Mouse (Mus musculus) kidney, embryonic 14.5 days (tissue): ENCODE measurements around the gene Alg11. TPM values are rescaled to one million over a fixed set of nuclear protein-coding genes. Genes with fewer than 3 reads are reported as not detected.
A peak's percentile ranks its signal among the peaks of the same experiment; 100 is the strongest.

Experiments used
- ATAC-seq: fragments of 200-750 bp; cut with Nextera tagmentation; 2 replicates; pipeline ENCODE4 v1.8.0; 2017; ENCODE audit warnings: moderate number of reproducible peaks, mild to moderate bottlenecking, moderate TSS enrichment, moderate library complexity; ENCODE audit not compliant: low FRiP score, low TSS enrichment
- H3K27ac ChIP-seq: fragments of 300-500 bp; sonication (generic); 2 replicates; pipeline ENCODE4 v1.5.1; 2014; ENCODE audit warnings: low read depth, mild to moderate bottlenecking, low read length, moderate library complexity, mixed read lengths
- H3K27me3 ChIP-seq: fragments of 300-500 bp; sonication (generic); 2 replicates; pipeline ENCODE4 v1.6.1; 2014; ENCODE audit warnings: mild to moderate bottlenecking, low read length; ENCODE audit not compliant: control insufficient read depth, insufficient read depth
- H3K36me3 ChIP-seq: fragments of 300-500 bp; sonication (generic); 2 replicates; pipeline ENCODE4 v1.6.1; 2014; ENCODE audit warnings: low read length, mixed read lengths; ENCODE audit not compliant: control insufficient read depth, insufficient read depth
- H3K4me1 ChIP-seq: fragments of 300-500 bp; sonication (generic); 2 replicates; pipeline ENCODE4 v1.6.1; 2014; ENCODE audit warnings: low read length, mixed read lengths; ENCODE audit not compliant: control insufficient read depth, insufficient read depth
- H3K4me2 ChIP-seq: fragments of 300-500 bp; sonication (generic); replicated peaks from 2 replicates; pipeline ENCODE4 v1.6.1; 2014; ENCODE audit warnings: low read depth, mild to moderate bottlenecking, low read length
- H3K4me3 ChIP-seq: fragments of 300-500 bp; sonication (generic); 2 replicates; pipeline ENCODE4 v1.5.1; 2014; ENCODE audit warnings: mild to moderate bottlenecking, low read length
- H3K9ac ChIP-seq: fragments of 300-500 bp; sonication (generic); 2 replicates; pipeline ENCODE4 v1.6.1; 2014; ENCODE audit warnings: low read depth, mild to moderate bottlenecking, low read length, moderate library complexity
- H3K9me3 ChIP-seq: fragments of 300-500 bp; sonication (generic); 2 replicates; pipeline ENCODE4 v1.6.1; 2016; ENCODE audit warnings: low read length; ENCODE audit not compliant: control insufficient read depth
- WGBS: fragments of 180-500 bp; shearing (Covaris S2); extraction: QIAGEN DNeasy Blood & Tissue Kit; methylation state at CpG from one replicate; pipeline ENCODE4 v1.1.7; 2014; 5-methylcytosine and 5-hydroxymethylcytosine counted together
- polyA plus RNA-seq: library from polyadenylated mRNA; unstranded; fragments of >200 nt; fragmentation: Nextera tagmentation; extraction: Ambion mirVana; gene quantifications from 2 replicates; pipeline ENCODE4 v1.2.1, GENCODE M21; 2014

The Alg11 gene
- 16.5 and 35.8 TPM in 2 replicates for polyA plus RNA-seq

- ATAC-seq = peak; percentile 100
These were observed at the start of gene Alg11 for GRCm38 (mm10) chr8:22060446-22060889. TSS of gene Alg11 (plus strand) at chr8:22060721.

GRCm38 (mm10) chr8:22013034-22013707 lies 47.4 kb upstream of the Alg11 start:
- 0 out of 2 replicates have a peak, but pooled peaks have one; percentile 35 for ATAC-seq
- WGBS = 60% methylated on average over 24 of the region's 24 CpGs

More at GRCm38 (mm10) chr8:22060446-22060889, at the start of gene Alg11:
- Histone ChIP-seq H3K4me2 (peak within 1 kb of the TSS; percentile 73), H3K27ac (no peak within 1 kb of the TSS), H3K9me3 (no peaks in the 10 kb centered on the region), H3K9ac (peak within 1 kb of the TSS; percentile 62), H3K27me3 (peaks cover 16% of the 10 kb centered on the region), H3K36me3 (peaks cover 25% of the 10 kb centered on the region), H3K4me1 (no peaks in the 10 kb centered on the region), H3K4me3 (peak within 1 kb of the TSS; percentile 63)
- WGBS = under 1% methylated on average over 36 of the region's 36 CpGs

GRCm38 (mm10) chr8:22017731-22018130 lies 42.8 kb upstream of the Alg11 start:
- H3K9me3 ChIP-seq = no peaks in the 10 kb centered on the region
- H3K4me2 ChIP-seq = no peak overlapping the region
- 71% methylated on average over 7 of the region's 7 CpGs for WGBS
- no peak overlapping the region for H3K9ac ChIP-seq
- H3K4me1 ChIP-seq = no peaks in the 10 kb centered on the region
- no peaks in the 10 kb centered on the region for H3K36me3 ChIP-seq
- no peak overlapping the region for H3K27ac ChIP-seq
- no peaks in the 10 kb centered on the region for H3K27me3 ChIP-seq
- H3K4me3 ChIP-seq = no peak overlapping the region
- ATAC-seq = no peak

More at GRCm38 (mm10) chr8:22013034-22013707, 47.4 kb upstream of the Alg11 start:
- Histone ChIP-seq H3K9me3 (no peaks in the 10 kb centered on the region), H3K4me1 (no peaks in the 10 kb centered on the region), H3K27ac (no peak overlapping the region), H3K4me3 (no peak overlapping the region), H3K27me3 (no peaks in the 10 kb centered on the region), H3K9ac (no peak overlapping the region), H3K4me2 (no peak overlapping the region), H3K36me3 (no peaks in the 10 kb centered on the region)

GRCm38 (mm10) chr8:22019498-22019897 lies 41.0 kb upstream of the Alg11 start:
- no peak overlapping the region for H3K4me3 ChIP-seq
- WGBS = 86% methylated on average over 5 of the region's 5 CpGs
- H3K27ac ChIP-seq = no peak overlapping the region
- H3K27me3 ChIP-seq = no peaks in the 10 kb centered on the region
- H3K9me3 ChIP-seq = no peaks in the 10 kb centered on the region
- H3K36me3 ChIP-seq = no peaks in the 10 kb centered on the region
- no peak overlapping the region for H3K4me2 ChIP-seq
- H3K9ac ChIP-seq = no peak overlapping the region
- no peak for ATAC-seq
- H3K4me1 ChIP-seq = no peaks in the 10 kb centered on the region

- Histone ChIP-seq H3K27ac (no peak overlapping the region), H3K9me3 (no peaks in the 10 kb centered on the region), H3K9ac (no peak overlapping the region), H3K27me3 (no peaks in the 10 kb centered on the region), H3K36me3 (no peaks in the 10 kb centered on the region), H3K4me2 (no peak overlapping the region), H3K4me1 (no peaks in the 10 kb centered on the region), H3K4me3 (no peak overlapping the region)
- ATAC-seq = no peak
- 53% methylated on average over 7 of the region's 7 CpGs for WGBS
These were observed 38.3 kb upstream of the Alg11 start for GRCm38 (mm10) chr8:22022244-22022643.

- no peaks in the 10 kb centered on the region for H3K27me3 ChIP-seq
- no peaks in the 10 kb centered on the region for H3K36me3 ChIP-seq
- H3K4me3 ChIP-seq = no peak overlapping the region
- H3K4me2 ChIP-seq = no peak overlapping the region
- no peak for ATAC-seq
- 74% methylated on average over 4 of the region's 4 CpGs for WGBS
- H3K4me1 ChIP-seq = no peaks in the 10 kb centered on the region
- H3K27ac ChIP-seq = no peak overlapping the region
- H3K9me3 ChIP-seq = no peaks in the 10 kb centered on the region
- H3K9ac ChIP-seq = no peak overlapping the region
These were observed 35.3 kb upstream of the Alg11 start for GRCm38 (mm10) chr8:22025241-22025640.

GRCm38 (mm10) chr8:22028973-22029372 lies 31.5 kb upstream of the Alg11 start:
- no peak overlapping the region for H3K27ac ChIP-seq
- H3K4me2 ChIP-seq = no peak overlapping the region
- 83% methylated on average over 3 of the region's 3 CpGs for WGBS
- H3K4me3 ChIP-seq = no peak overlapping the region
- no peaks in the 10 kb centered on the region for H3K4me1 ChIP-seq
- H3K36me3 ChIP-seq = no peaks in the 10 kb centered on the region
- no peak overlapping the region for H3K9ac ChIP-seq
- no peaks in the 10 kb centered on the region for H3K9me3 ChIP-seq
- no peak for ATAC-seq
- no peaks in the 10 kb centered on the region for H3K27me3 ChIP-seq

GRCm38 (mm10) chr8:22030990-22031389 lies 29.5 kb upstream of the Alg11 start:
- Histone ChIP-seq H3K36me3 (no peaks in the 10 kb centered on the region), H3K9ac (no peak overlapping the region), H3K4me2 (no peak overlapping the region), H3K27ac (no peak overlapping the region), H3K4me1 (no peaks in the 10 kb centered on the region), H3K9me3 (no peaks in the 10 kb centered on the region), H3K4me3 (no peak overlapping the region), H3K27me3 (no peaks in the 10 kb centered on the region)
- ATAC-seq = no peak
- 87% methylated on average over 3 of the region's 3 CpGs for WGBS

GRCm38 (mm10) chr8:22036137-22036536 lies 24.4 kb upstream of the Alg11 start:
- H3K4me2 ChIP-seq = no peak overlapping the region
- H3K27ac ChIP-seq = no peak overlapping the region
- no peak for ATAC-seq
- no peak overlapping the region for H3K4me3 ChIP-seq
- H3K4me1 ChIP-seq = no peaks in the 10 kb centered on the region
- WGBS = 91% methylated on average over 9 of the region's 9 CpGs
- H3K36me3 ChIP-seq = no peaks in the 10 kb centered on the region
- no peak overlapping the region for H3K9ac ChIP-seq
- H3K9me3 ChIP-seq = no peaks in the 10 kb centered on the region
- no peaks in the 10 kb centered on the region for H3K27me3 ChIP-seq
